Mouse (Mus musculus) ovary, adult 18-20 months (tissue): ENCODE measurements around the gene Luc7l2.

Experiments used
- DNase-seq: peaks from one replicate; pipeline ENCODE4 v3.0.0; 2022; ENCODE audit warnings: low spot score, mixed read lengths

Luc7l2 gene

DNA sequence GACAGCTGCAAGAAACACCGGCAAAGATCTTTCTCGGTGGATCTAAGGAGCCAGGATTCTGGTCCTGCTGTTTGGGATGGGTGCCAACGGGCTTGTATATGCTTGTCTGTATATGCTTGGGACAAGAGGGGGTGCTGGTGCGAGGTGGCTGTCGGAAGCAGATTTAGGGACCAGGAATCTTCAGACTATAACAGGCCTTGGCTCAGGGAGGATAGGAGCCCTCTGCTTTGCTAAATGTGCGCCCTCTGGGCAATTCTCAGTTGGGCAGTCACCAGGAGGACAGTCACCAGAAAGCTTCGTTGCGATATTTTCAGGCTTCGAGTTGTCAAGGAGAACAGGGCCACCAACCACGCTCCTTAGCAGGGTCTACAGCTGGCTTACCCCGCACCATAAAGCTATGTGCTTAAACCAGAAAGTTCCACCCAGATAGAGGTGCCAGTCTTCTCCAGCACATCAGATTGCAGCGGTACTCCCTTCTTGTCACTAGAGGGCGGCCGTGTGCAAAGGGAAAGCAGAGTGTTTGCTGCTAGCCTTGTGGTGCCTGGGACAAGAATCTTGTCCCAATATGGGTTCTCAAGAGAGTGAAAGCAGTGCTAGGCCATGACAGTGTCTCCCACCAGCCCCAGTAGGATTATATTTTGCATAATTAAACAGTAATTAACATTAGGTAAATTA, 99.3 kb downstream of the Luc7l2 start:
- DNase-seq: no peak
